ENCODE assay signal across 21 mouse cellular contexts in genomic region chr2:94302393-94302792, GRCm38 (mm10).
DNase-seq lines count a peak whose midpoint lies in the region; ATAC-seq lines count a peak whose summit lies in the region.
"Had no signal": no experiment of that assay in that cellular context is flagged by ENCODE, and none has a peak within 500 bp of the region (broad histone marks: within the 10 kb centered on the region; RNA-seq: fewer than 3 reads in every experiment).

No protein-coding gene starts in this region.

- DNase-seq in brain, adult 2 months (ENCODE audit: low read depth, low spot score) = peak; percentile 69
- DNase-seq in cerebellum, adult 18-20 months = peak; percentile 52 to 68
- peak; percentile 66 to 79 for DNase-seq in cerebellum, postnatal 25 days
- DNase-seq in urinary bladder, adult 2 months (ENCODE audit: low spot score) = no peak
- DNase-seq in gastrocnemius, postnatal 10 days = no peak
- DNase-seq in heart, postnatal 25 days (ENCODE audit: low spot score) = no peak
- DNase-seq: adrenal gland, postnatal 10 days; forebrain, postnatal 0 days; kidney, adult 8-10 months; kidney, postnatal 14 days; liver; lung, postnatal 10 days; right cerebral cortex, adult 18-20 months; thymus, postnatal 14 days had no signal

- H3K9ac ChIP-seq in hindbrain, embryonic 12.5 days = no peak overlapping the region
- H3K9ac ChIP-seq in hindbrain, embryonic 16.5 days (ENCODE audit: low read depth, low read length) = no peak overlapping the region
- H3K9ac ChIP-seq: embryonic facial prominence, embryonic 15.5 days; forebrain, postnatal 0 days; midbrain, embryonic 15.5 days had no signal

- no peak overlapping the region for H3K4me3 ChIP-seq in hindbrain, embryonic 12.5 days
- no peak overlapping the region for H3K4me3 ChIP-seq in hindbrain, embryonic 16.5 days (ENCODE audit: low read length)
- H3K4me3 ChIP-seq: embryonic facial prominence, embryonic 15.5 days; heart, embryonic 10.5 days; layer of hippocampus, adult 2 months; midbrain, embryonic 15.5 days; myocyte had no signal

- WGBS in hindbrain, embryonic 12.5 days = 70% methylated on average over 5 of the region's 5 CpGs
- 59% methylated on average over 5 of the region's 5 CpGs for WGBS in hindbrain, embryonic 16.5 days

- no peak overlapping the region for H3K27ac ChIP-seq in hindbrain, embryonic 12.5 days
- H3K27ac ChIP-seq in hindbrain, embryonic 16.5 days (ENCODE audit: low read depth, low read length) = no peak overlapping the region
- H3K27ac ChIP-seq: embryonic facial prominence, embryonic 15.5 days; heart, embryonic 10.5 days; layer of hippocampus, adult 2 months; midbrain, embryonic 15.5 days had no signal

- peaks cover 8% of the 10 kb centered on the region; the same call in 1 of the 2 replicates for H3K9me3 ChIP-seq in hindbrain, embryonic 12.5 days (replicated peaks)
- H3K9me3 ChIP-seq in hindbrain, embryonic 16.5 days (ENCODE audit: control insufficient read depth, low read length) = peaks cover 11% of the 10 kb centered on the region
- H3K9me3 ChIP-seq: heart, embryonic 10.5 days had no signal

- H3K4me1 ChIP-seq in hindbrain, embryonic 12.5 days = no peaks in the 10 kb centered on the region
- no peaks in the 10 kb centered on the region for H3K4me1 ChIP-seq in hindbrain, embryonic 16.5 days (ENCODE audit: control insufficient read depth, insufficient read depth, low read depth, low read length)
- H3K4me1 ChIP-seq: embryonic facial prominence, embryonic 15.5 days; heart, embryonic 10.5 days; midbrain, embryonic 15.5 days had no signal

- peaks cover 67% of the 10 kb centered on the region for H3K36me3 ChIP-seq in hindbrain, embryonic 12.5 days
- H3K36me3 ChIP-seq in hindbrain, embryonic 16.5 days (ENCODE audit: control insufficient read depth, insufficient read depth, low read length) = peaks cover 30% of the 10 kb centered on the region

- intact Hi-C loops in heart, postnatal 25 days (cut with DNase I) = no loop called here

- no peaks in the 10 kb centered on the region for H3K27me3 ChIP-seq in hindbrain, embryonic 12.5 days
- no peaks in the 10 kb centered on the region for H3K27me3 ChIP-seq in hindbrain, embryonic 16.5 days (replicated peaks; ENCODE audit: control insufficient read depth, insufficient read depth, low read length)
- H3K27me3 ChIP-seq: embryonic facial prominence, embryonic 15.5 days; midbrain, embryonic 15.5 days had no signal

- 0 out of 2 replicates have a peak, but pooled peaks have one; percentile 43 for ATAC-seq in hindbrain, embryonic 12.5 days (ENCODE audit: low FRiP score)
- ATAC-seq in hindbrain, embryonic 16.5 days = no peak
- ATAC-seq: forebrain, postnatal 0 days; midbrain, embryonic 15.5 days had no signal

- H3K4me2 ChIP-seq in hindbrain, embryonic 12.5 days (replicated peaks) = no peak overlapping the region
- no peak overlapping the region for H3K4me2 ChIP-seq in hindbrain, embryonic 16.5 days (ENCODE audit: low read length)
- H3K4me2 ChIP-seq: embryonic facial prominence, embryonic 15.5 days; midbrain, embryonic 15.5 days had no signal

Comparison
In these comparisons a context has a peak if more than half of its experiments do, and no peak if none do; other contexts are left out.
1. DNase-seq: peak in brain, adult 2 months (single experiment), cerebellum, adult 18-20 months (2 of 2) and cerebellum, postnatal 25 days (2 of 2); none in urinary bladder, adult 2 months (single experiment), gastrocnemius, postnatal 10 days (single experiment) and heart, postnatal 25 days (single experiment).